Mouse (Mus musculus): ENCODE measurements at regions not wholly inside any gene's neighbourhood (a gene's known extent, or its start where the extent isn't known, plus 50 kb on each side); places are given as distances from the start of the nearest gene placed in this dataset.

- Histone ChIP-seq H3K4me3 (replicated peaks) (no peak overlapping the region), H3K4me2 (replicated peaks) (no peak overlapping the region), H3K9ac (no peak overlapping the region), H3K4me1 (0 out of 2 replicates have a peak, but pooled peaks cover 19% of the 10 kb centered on the region), H3K27ac (replicated peaks) (no peak overlapping the region), H3K36me3 (no peaks in the 10 kb centered on the region), H3K27me3 (no peaks in the 10 kb centered on the region; the same call in 1 of the 2 replicates), H3K9me3 (replicated peaks) (no peaks in the 10 kb centered on the region)
- 50% methylated on average over 4 of the region's 4 CpGs for WGBS
- ATAC-seq (ENCODE audit: insufficient number of reproducible peaks, low FRiP score, low TSS enrichment, low read depth), result 0 out of 2 replicates have a peak, but pooled peaks have one; percentile 34
Measured at GRCm38 (mm10) chr1:77981528-77981927, 215.4 kb downstream of the Pax3 start.

GRCm38 (mm10) chr1:77978696-77979095 lies 218.2 kb downstream of the Pax3 start:
- H3K27ac ChIP-seq (replicated peaks), result no peak overlapping the region
- no peak overlapping the region for H3K4me3 ChIP-seq (replicated peaks)
- no peaks in the 10 kb centered on the region for H3K9me3 ChIP-seq (replicated peaks)
- no peaks in the 10 kb centered on the region; the same call in 1 of the 2 replicates for H3K27me3 ChIP-seq
- H3K4me1 ChIP-seq, result 0 out of 2 replicates have a peak, but pooled peaks cover 19% of the 10 kb centered on the region
- no peak overlapping the region for H3K4me2 ChIP-seq (replicated peaks)
- no peaks in the 10 kb centered on the region for H3K36me3 ChIP-seq
- 3% methylated on average over 7 of the region's 7 CpGs for WGBS
- no peak overlapping the region for H3K9ac ChIP-seq
- peak; percentile 43; the same call in 1 of the 2 replicates for ATAC-seq (ENCODE audit: insufficient number of reproducible peaks, low FRiP score, low TSS enrichment, low read depth)

GRCm38 (mm10) chr1:77975941-77976340 lies 221.0 kb downstream of the Pax3 start:
- H3K4me2 ChIP-seq (replicated peaks), result no peak overlapping the region
- 91% methylated on average over 18 of the region's 18 CpGs for WGBS
- H3K4me1 ChIP-seq, result 0 out of 2 replicates have a peak, but pooled peaks cover 6% of the 10 kb centered on the region
- no peak overlapping the region for H3K4me3 ChIP-seq (replicated peaks)
- H3K27me3 ChIP-seq, result no peaks in the 10 kb centered on the region; the same call in 1 of the 2 replicates
- H3K27ac ChIP-seq (replicated peaks), result no peak overlapping the region
- H3K36me3 ChIP-seq, result no peaks in the 10 kb centered on the region
- no peaks in the 10 kb centered on the region for H3K9me3 ChIP-seq (replicated peaks)
- no peak for ATAC-seq (ENCODE audit: insufficient number of reproducible peaks, low FRiP score, low TSS enrichment, low read depth)
- no peak overlapping the region for H3K9ac ChIP-seq

GRCm38 (mm10) chr1:77972301-77972717 lies 224.6 kb downstream of the Pax3 start:
- H3K36me3 ChIP-seq, result no peaks in the 10 kb centered on the region
- ATAC-seq (ENCODE audit: insufficient number of reproducible peaks, low FRiP score, low TSS enrichment, low read depth), result no peak
- H3K27ac ChIP-seq (replicated peaks), result no peak overlapping the region
- no peak overlapping the region for H3K4me2 ChIP-seq (replicated peaks)
- WGBS, result 17% methylated on average over 9 of the region's 9 CpGs
- no peaks in the 10 kb centered on the region for H3K4me1 ChIP-seq
- H3K9ac ChIP-seq, result no peak overlapping the region
- no peaks in the 10 kb centered on the region for H3K9me3 ChIP-seq (replicated peaks)
- no peak overlapping the region for H3K4me3 ChIP-seq (replicated peaks)
- H3K27me3 ChIP-seq, result no peaks in the 10 kb centered on the region

- 28% methylated on average over 3 of the region's 3 CpGs for WGBS
- ATAC-seq (ENCODE audit: insufficient number of reproducible peaks, low FRiP score, low TSS enrichment, low read depth), result no peak; the same call in 1 of the 2 replicates
Measured at GRCm38 (mm10) chr1:77964656-77965335, 232.1 kb downstream of the Pax3 start.

GRCm38 (mm10) chr1:77959309-77959708 lies 237.6 kb downstream of the Pax3 start:
- Histone ChIP-seq H3K27me3 (no peaks in the 10 kb centered on the region), H3K36me3 (no peaks in the 10 kb centered on the region), H3K9me3 (replicated peaks) (no peaks in the 10 kb centered on the region), H3K4me1 (0 out of 2 replicates have a peak, but pooled peaks cover 1% of the 10 kb centered on the region), H3K27ac (replicated peaks) (no peak overlapping the region), H3K9ac (no peak overlapping the region), H3K4me3 (replicated peaks) (no peak overlapping the region), H3K4me2 (replicated peaks) (no peak overlapping the region)
- WGBS, result 79% methylated on average over 1 of the region's 1 CpGs
- no peak for ATAC-seq (ENCODE audit: insufficient number of reproducible peaks, low FRiP score, low TSS enrichment, low read depth)

More at GRCm38 (mm10) chr1:77964656-77965335, 232.1 kb downstream of the Pax3 start:
- no peak overlapping the region for H3K4me3 ChIP-seq (replicated peaks)
- no peak overlapping the region for H3K9ac ChIP-seq
- H3K4me2 ChIP-seq (replicated peaks), result no peak overlapping the region
- no peaks in the 10 kb centered on the region for H3K36me3 ChIP-seq
- H3K9me3 ChIP-seq (replicated peaks), result no peaks in the 10 kb centered on the region
- H3K27ac ChIP-seq (replicated peaks), result no peak overlapping the region
- H3K4me1 ChIP-seq, result peaks cover 8% of the 10 kb centered on the region; the same call in 1 of the 2 replicates
- H3K27me3 ChIP-seq, result no peaks in the 10 kb centered on the region

GRCm38 (mm10) chr1:77957156-77957767 lies 239.7 kb downstream of the Pax3 start:
- no peak for ATAC-seq (ENCODE audit: insufficient number of reproducible peaks, low FRiP score, low TSS enrichment, low read depth)
- H3K4me3 ChIP-seq (replicated peaks), result no peak overlapping the region
- H3K4me2 ChIP-seq (replicated peaks), result no peak overlapping the region
- 0 out of 2 replicates have a peak, but pooled peaks cover 5% of the 10 kb centered on the region for H3K4me1 ChIP-seq
- 62% methylated on average over 8 of the region's 8 CpGs for WGBS
- no peaks in the 10 kb centered on the region for H3K9me3 ChIP-seq (replicated peaks)
- no peak overlapping the region for H3K27ac ChIP-seq (replicated peaks)
- no peak overlapping the region for H3K9ac ChIP-seq
- H3K27me3 ChIP-seq, result no peaks in the 10 kb centered on the region
- H3K36me3 ChIP-seq, result no peaks in the 10 kb centered on the region

GRCm38 (mm10) chr1:77947894-77948293 lies 249.0 kb downstream of the Pax3 start:
- Histone ChIP-seq H3K4me1 (peaks cover 36% of the 10 kb centered on the region), H3K27ac (replicated peaks) (peak overlapping the region; percentile 31), H3K36me3 (no peaks in the 10 kb centered on the region), H3K9ac (no peak overlapping the region), H3K4me2 (replicated peaks) (no peak overlapping the region), H3K4me3 (replicated peaks) (no peak overlapping the region), H3K9me3 (replicated peaks) (no peaks in the 10 kb centered on the region), H3K27me3 (no peaks in the 10 kb centered on the region)
- 65% methylated on average over 2 of the region's 2 CpGs for WGBS
- ATAC-seq (ENCODE audit: insufficient number of reproducible peaks, low FRiP score, low TSS enrichment, low read depth), result no peak

GRCm38 (mm10) chr1:77944327-77944645 lies 252.6 kb downstream of the Pax3 start:
- Histone ChIP-seq H3K36me3 (no peaks in the 10 kb centered on the region), H3K4me1 (peaks cover 31% of the 10 kb centered on the region), H3K27me3 (no peaks in the 10 kb centered on the region), H3K4me2 (replicated peaks) (no peak overlapping the region), H3K9ac (no peak overlapping the region), H3K27ac (replicated peaks) (0 out of 2 replicates have a peak overlapping the region, but pooled peaks have one; percentile 18), H3K4me3 (replicated peaks) (no peak overlapping the region), H3K9me3 (replicated peaks) (no peaks in the 10 kb centered on the region)
- WGBS, result 36% methylated on average over 2 of the region's 2 CpGs
- no peak for ATAC-seq (ENCODE audit: insufficient number of reproducible peaks, low FRiP score, low TSS enrichment, low read depth)

GRCm38 (mm10) chr1:77943633-77944326 lies 253.2 kb downstream of the Pax3 start:
- Histone ChIP-seq H3K9me3 (replicated peaks) (no peaks in the 10 kb centered on the region), H3K4me3 (replicated peaks) (no peak overlapping the region), H3K4me1 (peaks cover 31% of the 10 kb centered on the region), H3K27me3 (no peaks in the 10 kb centered on the region), H3K4me2 (replicated peaks) (no peak overlapping the region), H3K9ac (no peak overlapping the region), H3K36me3 (no peaks in the 10 kb centered on the region), H3K27ac (replicated peaks) (no peak overlapping the region)
- 27% methylated on average over 14 of the region's 14 CpGs for WGBS
- no peak for ATAC-seq (ENCODE audit: insufficient number of reproducible peaks, low FRiP score, low TSS enrichment, low read depth)

- Histone ChIP-seq H3K4me1 (peaks cover 26% of the 10 kb centered on the region), H3K36me3 (no peaks in the 10 kb centered on the region), H3K4me3 (replicated peaks) (no peak overlapping the region), H3K9me3 (replicated peaks) (no peaks in the 10 kb centered on the region), H3K27me3 (no peaks in the 10 kb centered on the region), H3K4me2 (replicated peaks) (no peak overlapping the region), H3K27ac (replicated peaks) (no peak overlapping the region), H3K9ac (no peak overlapping the region)
- no peak for ATAC-seq (ENCODE audit: insufficient number of reproducible peaks, low FRiP score, low TSS enrichment, low read depth)
- WGBS, result 4% methylated on average over 5 of the region's 5 CpGs
Measured at GRCm38 (mm10) chr1:77943101-77943500, 253.8 kb downstream of the Pax3 start.
